Mouse (Mus musculus): Measurements from ENCODE around the gene Krt24. TPM values are rescaled to one million over a fixed set of nuclear protein-coding genes. Genes with fewer than 3 reads are reported as not detected.

Krt24 gene
- polyA plus RNA-seq, 1 experiment, result not detected

DNA sequence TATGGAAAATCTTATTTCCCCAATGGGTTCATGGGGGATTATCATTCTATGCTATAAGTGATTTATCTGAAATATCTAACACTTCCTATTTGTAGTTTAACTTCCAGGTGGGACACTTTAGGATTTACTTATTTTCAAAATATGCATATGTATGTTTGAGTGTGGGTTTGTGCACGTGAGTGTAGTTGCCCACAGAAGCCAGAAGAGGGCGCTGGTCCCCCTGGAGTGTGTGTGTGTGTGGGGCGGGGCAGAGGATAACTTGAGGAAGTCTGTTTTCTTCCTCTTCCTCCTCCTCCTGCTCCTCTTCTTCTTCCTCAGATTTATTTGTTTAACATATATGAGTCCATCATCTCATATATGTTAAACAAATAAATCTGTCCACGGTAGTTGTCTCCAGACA, 28.8 kb downstream of the Krt24 start:
- TF ChIP-seq CTCF (IDR thresholded peaks at IDR 0.05; ENCODE audit: extremely low read depth, insufficient read length, insufficient replicate concordance, low read depth, low read length) (peak; percentile 13; the same call in 1 of the 2 replicates), POLR2A (IDR thresholded peaks at IDR 0.05; ENCODE audit: low read depth, low read length) (no peak)
- no peaks in the 10 kb centered on the region for H3K27me3 ChIP-seq (ENCODE audit: control insufficient read depth, insufficient read depth, low read length)
- H3K36me3 ChIP-seq (ENCODE audit: control insufficient read depth, insufficient read depth, low read length), result no peaks in the 10 kb centered on the region
- 81% methylated on average over 4 of the region's 4 CpGs for WGBS
- H3K27ac ChIP-seq (ENCODE audit: insufficient read depth, low read depth, low read length), result no peak overlapping the region
- H3K4me3 ChIP-seq (ENCODE audit: low read depth, low read length), result no peak overlapping the region
- no peaks in the 10 kb centered on the region for H3K4me1 ChIP-seq (ENCODE audit: control insufficient read depth, insufficient read depth, insufficient read length, low read length)

- no peak overlapping the region for H3K4me3 ChIP-seq (ENCODE audit: low read depth, low read length)
- no peaks in the 10 kb centered on the region for H3K36me3 ChIP-seq (ENCODE audit: control insufficient read depth, insufficient read depth, low read length)
- H3K27me3 ChIP-seq (ENCODE audit: control insufficient read depth, insufficient read depth, low read length), result no peaks in the 10 kb centered on the region
- H3K4me1 ChIP-seq (ENCODE audit: control insufficient read depth, insufficient read depth, insufficient read length, low read length), result no peaks in the 10 kb centered on the region
- no peak for TF ChIP-seq POLR2A (IDR thresholded peaks at IDR 0.05; ENCODE audit: low read depth, low read length)
- no peak for TF ChIP-seq CTCF (IDR thresholded peaks at IDR 0.05; ENCODE audit: extremely low read depth, insufficient read length, insufficient replicate concordance, low read depth, low read length)
- 86% methylated on average over 8 of the region's 8 CpGs for WGBS
- no peak overlapping the region for H3K27ac ChIP-seq (ENCODE audit: insufficient read depth, low read depth, low read length)
Measured at GRCm38 (mm10) chr11:99255316-99255715, 29.7 kb downstream of the Krt24 start.

- no peaks in the 10 kb centered on the region for H3K4me1 ChIP-seq (ENCODE audit: control insufficient read depth, insufficient read depth, insufficient read length, low read length)
- no peak overlapping the region for H3K27ac ChIP-seq (ENCODE audit: insufficient read depth, low read depth, low read length)
- no peak overlapping the region for H3K4me3 ChIP-seq (ENCODE audit: low read depth, low read length)
- TF ChIP-seq CTCF (IDR thresholded peaks at IDR 0.05; ENCODE audit: extremely low read depth, insufficient read length, insufficient replicate concordance, low read depth, low read length), result no peak
- TF ChIP-seq POLR2A (IDR thresholded peaks at IDR 0.05; ENCODE audit: low read depth, low read length), result no peak
- H3K36me3 ChIP-seq (ENCODE audit: control insufficient read depth, insufficient read depth, low read length), result no peaks in the 10 kb centered on the region
- H3K27me3 ChIP-seq (ENCODE audit: control insufficient read depth, insufficient read depth, low read length), result no peaks in the 10 kb centered on the region
- 58% methylated on average over 2 of the region's 2 CpGs for WGBS
Measured at GRCm38 (mm10) chr11:99253893-99254292, 31.2 kb downstream of the Krt24 start.

- H3K36me3 ChIP-seq (ENCODE audit: control insufficient read depth, insufficient read depth, low read length), result no peaks in the 10 kb centered on the region
- no peak overlapping the region for H3K4me3 ChIP-seq (ENCODE audit: low read depth, low read length)
- 56% methylated on average over 8 of the region's 8 CpGs for WGBS
- no peaks in the 10 kb centered on the region for H3K27me3 ChIP-seq (ENCODE audit: control insufficient read depth, insufficient read depth, low read length)
- no peak overlapping the region for H3K27ac ChIP-seq (ENCODE audit: insufficient read depth, low read depth, low read length)
- no peak for TF ChIP-seq POLR2A (IDR thresholded peaks at IDR 0.05; ENCODE audit: low read depth, low read length)
- no peak for TF ChIP-seq CTCF (IDR thresholded peaks at IDR 0.05; ENCODE audit: extremely low read depth, insufficient read length, insufficient replicate concordance, low read depth, low read length)
- H3K4me1 ChIP-seq (ENCODE audit: control insufficient read depth, insufficient read depth, insufficient read length, low read length), result no peaks in the 10 kb centered on the region
Measured at GRCm38 (mm10) chr11:99252671-99253070, 32.4 kb downstream of the Krt24 start.

GRCm38 (mm10) chr11:99250666-99251065, 34.4 kb downstream of the Krt24 start:
- no peak overlapping the region for H3K4me3 ChIP-seq (ENCODE audit: low read depth, low read length)
- H3K36me3 ChIP-seq (ENCODE audit: control insufficient read depth, insufficient read depth, low read length), result no peaks in the 10 kb centered on the region
- 24% methylated on average over 3 of the region's 3 CpGs for WGBS

GRCm38 (mm10) chr11:99250241-99250640, 34.8 kb downstream of the Krt24 start:
- Histone ChIP-seq H3K27me3 (ENCODE audit: control insufficient read depth, insufficient read depth, low read length) (no peaks in the 10 kb centered on the region), H3K4me3 (ENCODE audit: low read depth, low read length) (no peak overlapping the region), H3K36me3 (ENCODE audit: control insufficient read depth, insufficient read depth, low read length) (no peaks in the 10 kb centered on the region), H3K27ac (ENCODE audit: insufficient read depth, low read depth, low read length) (no peak overlapping the region), H3K4me1 (ENCODE audit: control insufficient read depth, insufficient read depth, insufficient read length, low read length) (no peaks in the 10 kb centered on the region)
- no peak for TF ChIP-seq CTCF (IDR thresholded peaks at IDR 0.05; ENCODE audit: extremely low read depth, insufficient read length, insufficient replicate concordance, low read depth, low read length)
- no peak for TF ChIP-seq POLR2A (IDR thresholded peaks at IDR 0.05; ENCODE audit: low read depth, low read length)
- WGBS, result 44% methylated on average over 5 of the region's 5 CpGs

More at GRCm38 (mm10) chr11:99250666-99251065, 34.4 kb downstream of the Krt24 start:
- Histone ChIP-seq H3K27ac (ENCODE audit: insufficient read depth, low read depth, low read length) (no peak overlapping the region), H3K27me3 (ENCODE audit: control insufficient read depth, insufficient read depth, low read length) (no peaks in the 10 kb centered on the region), H3K4me1 (ENCODE audit: control insufficient read depth, insufficient read depth, insufficient read length, low read length) (no peaks in the 10 kb centered on the region)
- TF ChIP-seq CTCF (IDR thresholded peaks at IDR 0.05; ENCODE audit: extremely low read depth, insufficient read length, insufficient replicate concordance, low read depth, low read length), result no peak
- no peak for TF ChIP-seq POLR2A (IDR thresholded peaks at IDR 0.05; ENCODE audit: low read depth, low read length)

DNA sequence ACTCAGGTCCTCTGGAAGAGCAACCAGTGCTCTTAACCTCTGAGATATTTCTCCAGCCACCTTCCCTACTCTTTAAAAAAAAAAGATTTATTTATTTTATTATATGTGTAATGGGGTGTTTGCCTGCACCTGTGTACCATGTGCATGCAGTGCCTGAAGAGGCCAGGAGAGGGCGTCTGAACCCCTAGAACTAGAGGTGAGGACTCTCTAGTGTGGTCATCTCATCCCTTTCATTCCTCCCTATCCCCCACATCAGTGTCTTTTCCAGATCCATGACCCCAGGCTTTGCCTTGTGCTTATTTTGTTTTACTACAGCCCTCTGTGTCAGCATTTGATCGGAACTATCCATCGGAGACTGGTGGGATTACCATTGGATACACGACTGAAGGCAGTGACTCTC, 35.9 kb downstream of the Krt24 start:
- H3K27ac ChIP-seq (ENCODE audit: insufficient read depth, low read depth, low read length), result no peak overlapping the region
- peak; percentile 33; the same call in 1 of the 2 replicates for TF ChIP-seq CTCF (IDR thresholded peaks at IDR 0.05; ENCODE audit: extremely low read depth, insufficient read length, insufficient replicate concordance, low read depth, low read length)
- TF ChIP-seq POLR2A (IDR thresholded peaks at IDR 0.05; ENCODE audit: low read depth, low read length), result no peak
- H3K36me3 ChIP-seq (ENCODE audit: control insufficient read depth, insufficient read depth, low read length), result no peaks in the 10 kb centered on the region
- no peak overlapping the region for H3K4me3 ChIP-seq (ENCODE audit: low read depth, low read length)
- 58% methylated on average over 4 of the region's 4 CpGs for WGBS
- H3K4me1 ChIP-seq (ENCODE audit: control insufficient read depth, insufficient read depth, insufficient read length, low read length), result no peaks in the 10 kb centered on the region
- H3K27me3 ChIP-seq (ENCODE audit: control insufficient read depth, insufficient read depth, low read length), result no peaks in the 10 kb centered on the region
